In the genomic region with DNA sequence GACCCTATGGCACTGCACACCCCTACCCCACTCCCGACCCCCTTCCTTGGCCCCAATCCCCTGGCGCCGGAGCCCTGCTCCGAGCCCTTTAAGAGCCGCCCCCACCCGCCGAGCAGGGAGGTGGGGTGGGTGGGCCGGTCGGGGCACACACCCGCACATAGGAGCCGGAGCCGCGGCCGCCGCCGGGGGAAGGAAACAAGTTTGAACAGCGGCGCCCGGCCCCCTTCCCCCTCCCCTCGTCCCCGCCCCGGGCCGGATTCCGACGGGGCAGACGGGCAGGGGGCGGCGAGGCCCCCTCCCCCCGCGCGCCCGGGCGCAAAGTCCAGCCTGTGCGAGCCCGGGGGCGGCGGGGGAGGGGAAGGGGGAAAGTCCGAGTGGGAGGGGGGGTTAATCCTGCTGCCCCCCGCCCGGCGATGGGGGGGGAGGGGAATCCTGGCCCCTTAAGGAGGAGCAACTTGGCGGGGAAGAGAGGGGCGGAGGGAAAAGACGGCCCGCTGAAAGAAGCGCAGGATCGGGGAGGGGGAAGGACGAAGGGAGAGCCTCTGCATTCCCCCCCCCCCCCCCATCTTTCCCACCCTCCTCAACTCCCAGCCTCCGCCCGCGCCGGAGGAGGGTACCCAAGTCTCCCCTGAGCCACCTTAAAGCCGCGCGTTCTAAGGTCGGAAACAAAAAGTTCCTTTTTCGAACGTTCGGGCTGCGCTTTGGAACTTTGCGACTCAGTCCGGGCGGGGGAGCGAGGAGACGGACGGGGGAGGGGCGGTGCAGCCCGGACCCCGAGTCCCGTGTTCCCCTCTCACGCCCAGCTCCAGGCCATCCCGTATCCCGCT, we compare ENCODE assay signal across 8 mouse cellular contexts. TPM values are rescaled to one million over a fixed set of nuclear protein-coding genes. Genes with fewer than 3 reads are reported as not detected.
A peak's percentile ranks its signal among the peaks of the same experiment; 100 is the strongest.
DNase-seq lines count a peak whose midpoint lies in the region; ATAC-seq and TF ChIP-seq lines count a peak whose summit lies in the region.

No protein-coding gene starts in this region.

- no peaks in the 10 kb centered on the region for H3K9me3 ChIP-seq in hindbrain, embryonic 11.5 days (ENCODE audit: control insufficient read depth, low read length)

- H3K9ac ChIP-seq in hindbrain, embryonic 11.5 days (ENCODE audit: low read depth, low read length), result peak overlapping the region; percentile 79

- under 1% methylated on average over 29 of the region's 73 CpGs for WGBS in hindbrain, embryonic 11.5 days
- WGBS in macrophage (ENCODE audit: missing documents), result under 1% methylated on average over 41 of the region's 73 CpGs

- intact Hi-C loops in left cerebral cortex, adult 2 months (cut with DNase I), result no loop called here

- no peaks in the 10 kb centered on the region for H3K36me3 ChIP-seq in hindbrain, embryonic 11.5 days (ENCODE audit: control insufficient read depth, insufficient read depth, low read length)
- peaks cover 4% of the 10 kb centered on the region; the same call in 1 of the 2 replicates for H3K36me3 ChIP-seq in macrophage (ENCODE audit: inconsistent target)

- peak; percentile 68 for DNase-seq in MN1 (ENCODE audit: low spot score)
- DNase-seq in cerebellum, adult 18-20 months, result peak; percentile 56 to 68
- DNase-seq in forelimb bud, embryonic 11.5 days (ENCODE audit: low read depth, low spot score), result peak; percentile 80
- DNase-seq in hindbrain, embryonic 11.5 days (ENCODE audit: low spot score), result peak; percentile 82
- peak; percentile 69 to 75 for DNase-seq in left cerebral cortex, adult 2 months (ENCODE audit: extremely low spot score in 1 of 2, low spot score in 2 of 2)
- peak; percentile 80 to 85 for DNase-seq in right cerebral cortex, postnatal 10 days (ENCODE audit: low spot score in 2 of 2)

- H3K4me1 ChIP-seq in hindbrain, embryonic 11.5 days (replicated peaks; ENCODE audit: control insufficient read depth, insufficient read depth, low read length), result peaks cover 12% of the 10 kb centered on the region

- TF ChIP-seq CTCF in left cerebral cortex, adult 2 months (IDR thresholded peaks at IDR 0.05), result no peak

- peak; percentile 50 for ATAC-seq in hindbrain, embryonic 11.5 days (ENCODE audit: low FRiP score)
- no peak for ATAC-seq in erythroid progenitor cell, adult 5-6 weeks (replicated peaks; ENCODE audit: low FRiP score, poor library complexity, severe bottlenecking)

- H3K79me2 ChIP-seq in macrophage (ENCODE audit: inconsistent target), result peaks cover 51% of the 10 kb centered on the region

- H3K4me2 ChIP-seq in hindbrain, embryonic 11.5 days (replicated peaks; ENCODE audit: low read depth, low read length), result peak overlapping the region; percentile 94

- peak overlapping the region; percentile 90 for H3K4me3 ChIP-seq in hindbrain, embryonic 11.5 days (ENCODE audit: low read depth, low read length)
- H3K4me3 ChIP-seq in left cerebral cortex, adult 2 months, result peak overlapping the region; percentile 75
- H3K4me3 ChIP-seq in macrophage (ENCODE audit: inconsistent target), result peak overlapping the region; percentile 91

- no peaks in the 10 kb centered on the region for H3K27me3 ChIP-seq in hindbrain, embryonic 11.5 days (ENCODE audit: control insufficient read depth, insufficient read depth, low read length)

- H3K27ac ChIP-seq in hindbrain, embryonic 11.5 days (ENCODE audit: low read depth, low read length), result peak overlapping the region; percentile 89
- peak overlapping the region; percentile 99 for H3K27ac ChIP-seq in left cerebral cortex, adult 2 months
- H3K27ac ChIP-seq in macrophage, result peak overlapping the region; percentile 79

RNA-seq across cellular contexts. Expression of gene Erf, which starts 1.0 kb away (rescaled TPM):
- 12.8 and 14.2 TPM in 2 replicates for polyA plus RNA-seq in hindbrain, embryonic 11.5 days (2014; fragmentation: Nextera tagmentation; extraction: Ambion mirVana)
- 10 to 100 TPM; 61.5 to 68.2 TPM for total RNA-seq in left cerebral cortex, adult 2 months (2021)
- total RNA-seq in macrophage (2018; cell fraction: chromatin; rRNA removed), result 10 to 100 TPM in 15 of 26 experiments, 1 to 10 TPM in 11; 7.1 to 19.7 (median 10.7) TPM
- total RNA-seq in macrophage (2018; cell fraction: cytosol; rRNA removed), result 10 to 100 TPM in 24 of 26 experiments, 1 to 10 TPM in 2; 8.5 to 19.3 (median 12.5) TPM
- 10 to 100 TPM in 19 of 26 experiments, 1 to 10 TPM in 7; 6.8 to 20.6 (median 13.6) TPM for total RNA-seq in macrophage (2018; cell fraction: nucleus; rRNA removed)
- 11.9 to 14.5 TPM (median 14.2 TPM) in 3 replicates for polyA plus RNA-seq in macrophage (2018)
- 0.72 and 3.4 TPM in 2 replicates for total RNA-seq in erythroid progenitor cell, adult 5-6 weeks (2015; ENCODE audit: low replicate concordance)
- 0.61 and 1.8 TPM in 2 replicates for total RNA-seq in erythroid progenitor cell, adult 5-6 weeks (2017; ENCODE audit: low replicate concordance)

RNA-seq across cellular contexts. Expression of gene Gsk3a, which starts 11.9 kb away (rescaled TPM):
- polyA plus RNA-seq in hindbrain, embryonic 11.5 days (2014; fragmentation: Nextera tagmentation; extraction: Ambion mirVana), result 14.1 and 16.1 TPM in 2 replicates
- total RNA-seq in left cerebral cortex, adult 2 months (2021), result 100 to 1,000 TPM; 215 to 220 TPM
- 10 to 100 TPM; 15.6 to 63.9 (median 38.0) TPM for total RNA-seq in macrophage (2018; cell fraction: chromatin; rRNA removed)
- total RNA-seq in macrophage (2018; cell fraction: cytosol; rRNA removed), result 10 to 100 TPM; 50.6 to 70.6 (median 58.9) TPM
- 10 to 100 TPM; 21.7 to 69.9 (median 44.3) TPM for total RNA-seq in macrophage (2018; cell fraction: nucleus; rRNA removed)
- polyA plus RNA-seq in macrophage (2018), result 51.8 to 78.1 TPM (median 55.3 TPM) in 3 replicates
- total RNA-seq in erythroid progenitor cell, adult 5-6 weeks (2015; ENCODE audit: low replicate concordance), result 122 and 132 TPM in 2 replicates
- 53.0 and 74.3 TPM in 2 replicates for total RNA-seq in erythroid progenitor cell, adult 5-6 weeks (2017; ENCODE audit: low replicate concordance)

RNA-seq across cellular contexts. Expression of gene Cic, which starts 18.0 kb away (rescaled TPM):
- polyA plus RNA-seq in hindbrain, embryonic 11.5 days (2014; fragmentation: Nextera tagmentation; extraction: Ambion mirVana), result 25.4 and 39.0 TPM in 2 replicates
- total RNA-seq in left cerebral cortex, adult 2 months (2021), result 100 to 1,000 TPM; 215 to 228 TPM
- 100 to 1,000 TPM in 24 of 26 experiments, 10 to 100 TPM in 2; 63.5 to 495 (median 311) TPM for total RNA-seq in macrophage (2018; cell fraction: chromatin; rRNA removed)
- total RNA-seq in macrophage (2018; cell fraction: cytosol; rRNA removed), result 100 to 1,000 TPM; 146 to 312 (median 230) TPM
- total RNA-seq in macrophage (2018; cell fraction: nucleus; rRNA removed), result 100 to 1,000 TPM; 124 to 500 (median 278) TPM
- polyA plus RNA-seq in macrophage (2018), result 88.9 to 139 TPM (median 118 TPM) in 3 replicates
- 114 and 181 TPM in 2 replicates for total RNA-seq in erythroid progenitor cell, adult 5-6 weeks (2015; ENCODE audit: low replicate concordance)
- 70.5 and 90.7 TPM in 2 replicates for total RNA-seq in erythroid progenitor cell, adult 5-6 weeks (2017; ENCODE audit: low replicate concordance)

RNA-seq across cellular contexts. Expression of gene Zfp526, which starts 28.3 kb away (rescaled TPM):
- polyA plus RNA-seq in hindbrain, embryonic 11.5 days (2014; fragmentation: Nextera tagmentation; extraction: Ambion mirVana), result 2.9 and 3.9 TPM in 2 replicates
- total RNA-seq in left cerebral cortex, adult 2 months (2021), result 10 to 100 TPM; 10.6 to 11.2 TPM
- total RNA-seq in macrophage (2018; cell fraction: chromatin; rRNA removed), result 10 to 100 TPM in 4 of 26 experiments, 1 to 10 TPM in 21, under 1 TPM in 1; 0.87 to 15.3 (median 5.3) TPM
- 1 to 10 TPM; 1.2 to 8.6 (median 5.0) TPM for total RNA-seq in macrophage (2018; cell fraction: cytosol; rRNA removed)
- 10 to 100 TPM in 3 of 26 experiments, 1 to 10 TPM in 22, under 1 TPM in 1; 0.96 to 15.9 (median 4.5) TPM for total RNA-seq in macrophage (2018; cell fraction: nucleus; rRNA removed)
- polyA plus RNA-seq in macrophage (2018), result 4.1 to 4.8 TPM (median 4.5 TPM) in 3 replicates
- total RNA-seq in erythroid progenitor cell, adult 5-6 weeks (2015; ENCODE audit: low replicate concordance), result 18.0 and 32.8 TPM in 2 replicates
- 27.6 and 29.6 TPM in 2 replicates for total RNA-seq in erythroid progenitor cell, adult 5-6 weeks (2017; ENCODE audit: low replicate concordance)

RNA-seq across cellular contexts. Expression of gene Dedd2, which starts 29.1 kb away (rescaled TPM):
- 7.3 and 8.5 TPM in 2 replicates for polyA plus RNA-seq in hindbrain, embryonic 11.5 days (2014; fragmentation: Nextera tagmentation; extraction: Ambion mirVana)
- total RNA-seq in left cerebral cortex, adult 2 months (2021), result 10 to 100 TPM; 23.9 to 26.3 TPM
- 10 to 100 TPM in 10 of 26 experiments, 1 to 10 TPM in 15, under 1 TPM in 1; 0.62 to 26.5 (median 6.3) TPM for total RNA-seq in macrophage (2018; cell fraction: chromatin; rRNA removed)
- 1 to 10 TPM; 1.6 to 9.0 (median 5.1) TPM for total RNA-seq in macrophage (2018; cell fraction: cytosol; rRNA removed)
- total RNA-seq in macrophage (2018; cell fraction: nucleus; rRNA removed), result 10 to 100 TPM in 4 of 26 experiments, 1 to 10 TPM in 22; 1.8 to 19.3 (median 5.6) TPM
- 2.2 to 9.2 TPM (median 3.1 TPM) in 3 replicates for polyA plus RNA-seq in macrophage (2018)
- 29.9 and 31.4 TPM in 2 replicates for total RNA-seq in erythroid progenitor cell, adult 5-6 weeks (2015; ENCODE audit: low replicate concordance)
- total RNA-seq in erythroid progenitor cell, adult 5-6 weeks (2017; ENCODE audit: low replicate concordance), result 87.7 and 89.0 TPM in 2 replicates

Comparison
In these comparisons a context has a peak if more than half of its experiments do, and no peak if none do; other contexts are left out.
1. RNA of gene Erf, which starts 1.0 kb away (total RNA-seq): 61.5 to 68.2 TPM in left cerebral cortex, adult 2 months; 0.61 to 3.4 TPM in erythroid progenitor cell, adult 5-6 weeks; every median in the first group is over 10 times any median in the second.
2. Peak in every context shown above with its lines, with median percentiles within 50 percentile points of each other: DNase-seq, H3K27ac ChIP-seq and H3K4me3 ChIP-seq.